Mouse (Mus musculus): ENCODE measurements around the gene Peli1.

DNA sequence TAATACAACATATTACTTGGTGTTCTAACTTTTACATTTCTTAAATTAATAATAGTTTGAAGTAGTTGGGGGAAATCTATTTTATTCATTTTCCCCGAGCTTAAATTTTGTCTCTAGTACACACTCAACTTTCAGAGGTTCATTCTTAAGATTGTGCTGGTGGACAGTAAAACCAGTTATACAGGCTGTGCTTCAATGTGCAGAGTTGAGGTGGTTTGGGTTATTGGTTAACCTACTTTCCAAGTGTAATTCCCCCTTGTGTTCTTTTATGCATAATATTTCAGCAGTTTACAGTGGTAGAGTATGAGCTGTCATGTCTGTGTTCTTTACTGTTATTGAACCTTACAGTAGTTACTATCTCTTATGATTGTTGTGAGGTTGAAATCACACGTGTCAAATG is 40.6 kb downstream of the Peli1 start:
- TF ChIP-seq CTCF (IDR thresholded peaks at IDR 0.05), result no peak
- no peak for TF ChIP-seq EP300 (IDR thresholded peaks at IDR 0.05)
